Mouse (Mus musculus): ENCODE measurements around the gene Hps4. TPM values are rescaled to one million over a fixed set of nuclear protein-coding genes. Genes with fewer than 3 reads are reported as not detected.
"Not testable (repeated sequence)": the region's sequence is repeated elsewhere in the genome, so short reads cannot be mapped to it uniquely, and the experiment has no call there.

The Hps4 gene
- polyA plus RNA-seq, 1 experiment from 2014 or later, result 30.0 TPM

GRCm38 (mm10) chr5:112411514-112412335 lies 68.8 kb downstream of the Hps4 start:
- H3K4me3 ChIP-seq (ENCODE audit: low read depth, low read length), result no peak overlapping the region
- 16% methylated on average over 19 of the region's 19 CpGs for WGBS
- ATAC-seq (ENCODE audit: low FRiP score), result peak; percentile 78
- H3K4me2 ChIP-seq (replicated peaks; ENCODE audit: low read depth, low read length), result 0 out of 2 replicates have a peak overlapping the region, but pooled peaks have one; percentile 3
- DNase-seq (ENCODE audit: low spot score), result peak; percentile 66
- no peaks in the 10 kb centered on the region for H3K9me3 ChIP-seq (ENCODE audit: control insufficient read depth, low read length)
- peaks cover 2% of the 10 kb centered on the region; the same call in 1 of the 2 replicates for H3K4me1 ChIP-seq (replicated peaks; ENCODE audit: control insufficient read depth, insufficient read depth, low read length)
- no peaks in the 10 kb centered on the region for H3K27me3 ChIP-seq (ENCODE audit: control insufficient read depth, insufficient read depth, low read length)
- H3K9ac ChIP-seq (ENCODE audit: low read depth, low read length), result no peak overlapping the region
- no peaks in the 10 kb centered on the region for H3K36me3 ChIP-seq (ENCODE audit: control insufficient read depth, insufficient read depth, low read length)
- H3K27ac ChIP-seq (ENCODE audit: low read depth, low read length), result 0 out of 2 replicates have a peak overlapping the region, but pooled peaks have one; percentile 43

- not testable (repeated sequence) for ATAC-seq (ENCODE audit: low FRiP score); H3K27ac ChIP-seq (ENCODE audit: low read depth, low read length); H3K9me3 ChIP-seq (ENCODE audit: control insufficient read depth, low read length); H3K4me3 ChIP-seq (ENCODE audit: low read depth, low read length); H3K4me1 ChIP-seq (replicated peaks; ENCODE audit: control insufficient read depth, insufficient read depth, low read length); H3K9ac ChIP-seq (ENCODE audit: low read depth, low read length); H3K4me2 ChIP-seq (replicated peaks; ENCODE audit: low read depth, low read length); DNase-seq (ENCODE audit: low spot score); H3K27me3 ChIP-seq (ENCODE audit: control insufficient read depth, insufficient read depth, low read length); H3K36me3 ChIP-seq (ENCODE audit: control insufficient read depth, insufficient read depth, low read length)
- 82% methylated on average over 4 of the region's 4 CpGs for WGBS
Measured at GRCm38 (mm10) chr5:112412781-112413180, 69.9 kb downstream of the Hps4 start.

- Histone ChIP-seq H3K4me1 (replicated peaks; ENCODE audit: control insufficient read depth, insufficient read depth, low read length) (peaks cover 2% of the 10 kb centered on the region; the same call in 1 of the 2 replicates), H3K9me3 (ENCODE audit: control insufficient read depth, low read length) (no peaks in the 10 kb centered on the region), H3K4me3 (ENCODE audit: low read depth, low read length) (no peak overlapping the region), H3K27ac (ENCODE audit: low read depth, low read length) (peak overlapping the region; percentile 63; the same call in 1 of the 2 replicates), H3K36me3 (ENCODE audit: control insufficient read depth, insufficient read depth, low read length) (no peaks in the 10 kb centered on the region), H3K27me3 (ENCODE audit: control insufficient read depth, insufficient read depth, low read length) (no peaks in the 10 kb centered on the region), H3K4me2 (replicated peaks; ENCODE audit: low read depth, low read length) (no peak overlapping the region), H3K9ac (ENCODE audit: low read depth, low read length) (no peak overlapping the region)
- ATAC-seq (ENCODE audit: low FRiP score) (peak; percentile 60), DNase-seq (ENCODE audit: low spot score) (peak; percentile 61)
- 42% methylated on average over 5 of the region's 5 CpGs for WGBS
Measured at GRCm38 (mm10) chr5:112416673-112417072, 73.8 kb downstream of the Hps4 start.

- DNase-seq (ENCODE audit: low spot score), result no peak
- WGBS, result 62% methylated on average over 4 of the region's 4 CpGs
- Histone ChIP-seq H3K27ac (ENCODE audit: low read depth, low read length) (no peak overlapping the region), H3K4me2 (replicated peaks; ENCODE audit: low read depth, low read length) (no peak overlapping the region), H3K4me3 (ENCODE audit: low read depth, low read length) (no peak overlapping the region), H3K27me3 (ENCODE audit: control insufficient read depth, insufficient read depth, low read length) (no peaks in the 10 kb centered on the region), H3K9ac (ENCODE audit: low read depth, low read length) (no peak overlapping the region), H3K4me1 (replicated peaks; ENCODE audit: control insufficient read depth, insufficient read depth, low read length) (no peaks in the 10 kb centered on the region; the same call in 1 of the 2 replicates), H3K9me3 (ENCODE audit: control insufficient read depth, low read length) (no peaks in the 10 kb centered on the region), H3K36me3 (ENCODE audit: control insufficient read depth, insufficient read depth, low read length) (no peaks in the 10 kb centered on the region)
- no peak for ATAC-seq (ENCODE audit: low FRiP score)
Measured at GRCm38 (mm10) chr5:112418023-112418422, 75.1 kb downstream of the Hps4 start.

- ATAC-seq (ENCODE audit: low FRiP score) (0 out of 2 replicates have a peak, but pooled peaks have one; percentile 53), DNase-seq (ENCODE audit: low spot score) (peak; percentile 55)
- Histone ChIP-seq H3K9ac (ENCODE audit: low read depth, low read length) (no peak overlapping the region), H3K36me3 (ENCODE audit: control insufficient read depth, insufficient read depth, low read length) (no peaks in the 10 kb centered on the region), H3K9me3 (ENCODE audit: control insufficient read depth, low read length) (no peaks in the 10 kb centered on the region), H3K27ac (ENCODE audit: low read depth, low read length) (no peak overlapping the region), H3K27me3 (ENCODE audit: control insufficient read depth, insufficient read depth, low read length) (no peaks in the 10 kb centered on the region), H3K4me3 (ENCODE audit: low read depth, low read length) (no peak overlapping the region), H3K4me1 (replicated peaks; ENCODE audit: control insufficient read depth, insufficient read depth, low read length) (no peaks in the 10 kb centered on the region; the same call in 1 of the 2 replicates), H3K4me2 (replicated peaks; ENCODE audit: low read depth, low read length) (0 out of 2 replicates have a peak overlapping the region, but pooled peaks have one; percentile 3)
- WGBS, result 34% methylated on average over 12 of the region's 12 CpGs
Measured at GRCm38 (mm10) chr5:112419535-112419934, 76.7 kb downstream of the Hps4 start.

GRCm38 (mm10) chr5:112426635-112427034 lies 83.8 kb downstream of the Hps4 start:
- ATAC-seq (ENCODE audit: low FRiP score), result no peak
- H3K9ac ChIP-seq (ENCODE audit: low read depth, low read length), result no peak overlapping the region
- H3K9me3 ChIP-seq (ENCODE audit: control insufficient read depth, low read length), result no peaks in the 10 kb centered on the region
- H3K27ac ChIP-seq (ENCODE audit: low read depth, low read length), result no peak overlapping the region
- no peak for DNase-seq (ENCODE audit: low spot score)
- H3K36me3 ChIP-seq (ENCODE audit: control insufficient read depth, insufficient read depth, low read length), result no peaks in the 10 kb centered on the region
- no peak overlapping the region for H3K4me2 ChIP-seq (replicated peaks; ENCODE audit: low read depth, low read length)
- H3K27me3 ChIP-seq (ENCODE audit: control insufficient read depth, insufficient read depth, low read length), result no peaks in the 10 kb centered on the region
- H3K4me3 ChIP-seq (ENCODE audit: low read depth, low read length), result no peak overlapping the region
- WGBS, result 88% methylated on average over 7 of the region's 7 CpGs
- H3K4me1 ChIP-seq (replicated peaks; ENCODE audit: control insufficient read depth, insufficient read depth, low read length), result no peaks in the 10 kb centered on the region; the same call in 1 of the 2 replicates

- no peak overlapping the region for H3K9ac ChIP-seq (ENCODE audit: low read depth, low read length)
- H3K4me2 ChIP-seq (replicated peaks; ENCODE audit: low read depth, low read length), result no peak overlapping the region
- no peaks in the 10 kb centered on the region; the same call in 1 of the 2 replicates for H3K4me1 ChIP-seq (replicated peaks; ENCODE audit: control insufficient read depth, insufficient read depth, low read length)
- DNase-seq (ENCODE audit: low spot score) (peak; percentile 84), ATAC-seq (ENCODE audit: low FRiP score) (0 out of 2 replicates have a peak, but pooled peaks have one; percentile 21)
- H3K9me3 ChIP-seq (ENCODE audit: control insufficient read depth, low read length), result no peaks in the 10 kb centered on the region
- H3K4me3 ChIP-seq (ENCODE audit: low read depth, low read length), result no peak overlapping the region
- WGBS, result 47% methylated on average over 2 of the region's 2 CpGs
- H3K27ac ChIP-seq (ENCODE audit: low read depth, low read length), result no peak overlapping the region
- H3K36me3 ChIP-seq (ENCODE audit: control insufficient read depth, insufficient read depth, low read length), result no peaks in the 10 kb centered on the region
- H3K27me3 ChIP-seq (ENCODE audit: control insufficient read depth, insufficient read depth, low read length), result 0 out of 2 replicates have a peak, but pooled peaks cover 2% of the 10 kb centered on the region
Measured at GRCm38 (mm10) chr5:112427283-112427682, 84.4 kb downstream of the Hps4 start.

Data from hindbrain, embryonic 11.5 days (tissue).